Mouse (Mus musculus) cerebellum, adult 2 months (tissue): Measurements from ENCODE around the gene Hnrnpm. TPM values are rescaled to one million over a fixed set of nuclear protein-coding genes. Genes with fewer than 3 reads are reported as not detected.

Source experiments
- DNase-seq, 2 experiments: peaks; one replicate each; pipeline ENCODE4 v3.0.0; 2021
- H3K27ac ChIP-seq: fragments of 200-500 bp; 2 replicates; pipeline ENCODE4 v1.5.1; 2012; ENCODE audit warnings: low read length, control low read depth, inconsistent platforms; ENCODE audit not compliant: insufficient read depth
- H3K27me3 ChIP-seq: fragments of 200-500 bp; 2 replicates; pipeline ENCODE4 v1.6.1; 2012; ENCODE audit warnings: inconsistent platforms, mild to moderate bottlenecking, low read length, moderate library complexity; ENCODE audit not compliant: control insufficient read depth, insufficient read depth
- H3K4me1 ChIP-seq: fragments of 200-500 bp; 2 replicates; pipeline ENCODE4 v1.6.1; 2011; ENCODE audit warnings: low read length; ENCODE audit not compliant: control insufficient read depth, insufficient read depth
- H3K4me3 ChIP-seq: fragments of 200-500 bp; replicated peaks from 2 replicates; pipeline ENCODE3; 2011; ENCODE audit warnings: mild to moderate bottlenecking, low read depth, low read length, control low read depth; ENCODE audit not compliant: insufficient read depth
- CTCF ChIP-seq: fragments of 200-500 bp; IDR thresholded peaks from 2 replicates; pipeline ENCODE4 v1.5.1; 2011; ENCODE audit warnings: low read depth, mild to moderate bottlenecking, control low read depth, low read length, moderate library complexity, borderline replicate concordance; ENCODE audit not compliant: insufficient read depth
- POLR2A ChIP-seq: fragments of 200-500 bp; IDR thresholded peaks from 2 replicates; pipeline ENCODE4 v1.6.1; 2011; ENCODE audit warnings: low read length, control low read depth, borderline replicate concordance; ENCODE audit not compliant: insufficient read depth
- WGBS: fragments of 180-500 bp; shearing (Covaris S2); methylation state at CpG from one replicate; pipeline ENCODE4 v1.1.7; 2018; 5-methylcytosine and 5-hydroxymethylcytosine counted together
- polyA plus RNA-seq: library from polyadenylated mRNA; depleted of rRNA; stranded (reverse); fragments of >200 nt; gene quantifications from 2 replicates; pipeline ENCODE4 v1.2.3, GENCODE M21; 2012; rRNA removed

Gene Hnrnpm
- polyA plus RNA-seq, 1 experiment, result 273 TPM

GRCm38 (mm10) chr17:33607273-33607672, 79.4 kb downstream of the Hnrnpm start:
- TF ChIP-seq POLR2A, result no peak
- no peak for TF ChIP-seq CTCF
- 95% methylated on average over 2 of the region's 2 CpGs for WGBS
- no peaks in the 10 kb centered on the region for H3K4me1 ChIP-seq
- H3K27ac ChIP-seq, result no peak overlapping the region
- DNase-seq, result no peak
- no peaks in the 10 kb centered on the region for H3K27me3 ChIP-seq
- no peak overlapping the region for H3K4me3 ChIP-seq

- 86% methylated on average over 12 of the region's 12 CpGs for WGBS
- H3K4me1 ChIP-seq, result no peaks in the 10 kb centered on the region
Measured at GRCm38 (mm10) chr17:33601947-33602346, 84.7 kb downstream of the Hnrnpm start.

GRCm38 (mm10) chr17:33600831-33601230, 85.8 kb downstream of the Hnrnpm start:
- H3K4me3 ChIP-seq, result no peak overlapping the region
- TF ChIP-seq POLR2A (no peak), CTCF (no peak)
- no peaks in the 10 kb centered on the region for H3K4me1 ChIP-seq
- no peak overlapping the region for H3K27ac ChIP-seq
- no peak for DNase-seq
- H3K27me3 ChIP-seq, result no peaks in the 10 kb centered on the region
- 81% methylated on average over 3 of the region's 3 CpGs for WGBS

More at GRCm38 (mm10) chr17:33601947-33602346, 84.7 kb downstream of the Hnrnpm start:
- DNase-seq, result no peak
- no peak for TF ChIP-seq POLR2A
- no peak for TF ChIP-seq CTCF
- no peak overlapping the region for H3K27ac ChIP-seq
- no peaks in the 10 kb centered on the region for H3K27me3 ChIP-seq
- no peak overlapping the region for H3K4me3 ChIP-seq

GRCm38 (mm10) chr17:33599836-33600475, 86.7 kb downstream of the Hnrnpm start:
- Histone ChIP-seq H3K4me3 (no peak overlapping the region), H3K27me3 (no peaks in the 10 kb centered on the region), H3K4me1 (no peaks in the 10 kb centered on the region), H3K27ac (no peak overlapping the region)
- TF ChIP-seq CTCF (no peak), POLR2A (no peak)
- no peak for DNase-seq
- WGBS, result 74% methylated on average over 8 of the region's 8 CpGs

GRCm38 (mm10) chr17:33598506-33598905, 88.2 kb downstream of the Hnrnpm start:
- TF ChIP-seq CTCF (no peak), POLR2A (no peak)
- Histone ChIP-seq H3K4me1 (no peaks in the 10 kb centered on the region), H3K4me3 (no peak overlapping the region), H3K27ac (no peak overlapping the region), H3K27me3 (no peaks in the 10 kb centered on the region)
- WGBS, result 84% methylated on average over 5 of the region's 5 CpGs
- DNase-seq, result no peak

GRCm38 (mm10) chr17:33597271-33597670, 89.4 kb downstream of the Hnrnpm start:
- TF ChIP-seq CTCF (no peak), POLR2A (no peak)
- Histone ChIP-seq H3K27ac (no peak overlapping the region), H3K4me1 (no peaks in the 10 kb centered on the region), H3K27me3 (no peaks in the 10 kb centered on the region), H3K4me3 (no peak overlapping the region)
- no peak for DNase-seq

Other genes starting within 250 kb of the Hnrnpm start
- gene Adamts10, start 162.7 kb downstream of the Hnrnpm start, polyA plus RNA-seq, result 205 and 251 TPM in 2 replicates
- gene Myo1f, start 131.2 kb downstream of the Hnrnpm start, polyA plus RNA-seq, result 0.86 and 1.0 TPM in 2 replicates
- gene Zfp414, start 57.8 kb downstream of the Hnrnpm start, polyA plus RNA-seq, result 99.1 and 107 TPM in 2 replicates
- 2.8 and 3.4 TPM in 2 replicates for gene Pram1, start 48.8 kb downstream of the Hnrnpm start, polyA plus RNA-seq
- gene March2, start 31.8 kb upstream of the Hnrnpm start, polyA plus RNA-seq, result 157 and 171 TPM in 2 replicates
- 494 and 510 TPM in 2 replicates for gene Rab11b, start 73.7 kb upstream of the Hnrnpm start, polyA plus RNA-seq
- 1.6 and 1.9 TPM in 2 replicates for gene Angptl4, start 95.0 kb upstream of the Hnrnpm start, polyA plus RNA-seq
- gene Kank3, start 123.7 kb upstream of the Hnrnpm start, polyA plus RNA-seq, result 52.1 and 59.5 TPM in 2 replicates
- gene Rps28, start 137.7 kb upstream of the Hnrnpm start, polyA plus RNA-seq, result 471 and 493 TPM in 2 replicates
- 341 and 361 TPM in 2 replicates for gene Ndufa7, start 137.7 kb upstream of the Hnrnpm start, polyA plus RNA-seq
- 34.4 and 34.7 TPM in 2 replicates for gene Cd320, start 156.2 kb upstream of the Hnrnpm start, polyA plus RNA-seq
- not detected in 2 replicates for gene Gm7029, start 187.0 kb upstream of the Hnrnpm start, polyA plus RNA-seq
- 2.2 and 2.3 TPM in 2 replicates for gene Kifc1, start 203.8 kb upstream of the Hnrnpm start, polyA plus RNA-seq
- gene Platr17, start 218.3 kb upstream of the Hnrnpm start, polyA plus RNA-seq, result 0.48 and 0.65 TPM in 2 replicates
- 28.6 and 30.4 TPM in 2 replicates for gene Daxx, start 222.6 kb upstream of the Hnrnpm start, polyA plus RNA-seq
- 27.7 and 28.5 TPM in 2 replicates for gene Tapbp, start 229.0 kb upstream of the Hnrnpm start, polyA plus RNA-seq
- 30.2 and 33.4 TPM in 2 replicates for gene Zbtb22, start 229.0 kb upstream of the Hnrnpm start, polyA plus RNA-seq
- 171 and 183 TPM in 2 replicates for gene Rgl2, start 242.7 kb upstream of the Hnrnpm start, polyA plus RNA-seq